Mouse (Mus musculus) ES-Bruce4 (cell line): ENCODE measurements at regions not wholly inside any gene's neighbourhood (a gene's known extent, or its start where the extent isn't known, plus 50 kb on each side); places are given as distances from the start of the nearest gene placed in this dataset.

Source experiments
- H3K27ac ChIP-seq: 2 replicates; pipeline ENCODE4 v1.5.1; 2012; ENCODE audit warnings: low read length, inconsistent platforms; ENCODE audit not compliant: insufficient read depth
- H3K27me3 ChIP-seq: 2 replicates; pipeline ENCODE4 v1.6.1; 2012; ENCODE audit warnings: mild to moderate bottlenecking, low read length, inconsistent platforms; ENCODE audit not compliant: control insufficient read depth, poor library complexity, insufficient read depth, severe bottlenecking
- H3K36me3 ChIP-seq: 2 replicates; pipeline ENCODE4 v1.6.1; 2012; ENCODE audit warnings: inconsistent platforms, mild to moderate bottlenecking, low read length, moderate library complexity; ENCODE audit not compliant: control insufficient read depth, poor library complexity, insufficient read depth, severe bottlenecking
- H3K4me1 ChIP-seq: one replicate; pipeline ENCODE4 v1.8.1; 2011; ENCODE audit warnings: low read length; ENCODE audit not compliant: control insufficient read depth, insufficient read depth
- H3K4me3 ChIP-seq: 2 replicates; pipeline ENCODE4 v1.5.1; 2011; ENCODE audit warnings: low read depth, mild to moderate bottlenecking, low read length
- H3K9ac ChIP-seq: 2 replicates; pipeline ENCODE4 v1.6.1; 2012; ENCODE audit warnings: low read depth, mild to moderate bottlenecking, inconsistent platforms; ENCODE audit not compliant: poor library complexity, severe bottlenecking
- H3K9me3 ChIP-seq: replicated peaks from 2 replicates; pipeline ENCODE4 v1.6.1; 2012; ENCODE audit warnings: mild to moderate bottlenecking, low read length, inconsistent platforms; ENCODE audit not compliant: control insufficient read depth, poor library complexity, insufficient read depth, severe bottlenecking
- CTCF ChIP-seq: IDR thresholded peaks from one replicate; pipeline ENCODE4 v1.8.1; 2011; ENCODE audit warnings: low read depth, low read length
- EP300 ChIP-seq: IDR thresholded peaks from 2 replicates; pipeline ENCODE4 v1.6.1; 2011; ENCODE audit warnings: low read depth, low read length; ENCODE audit not compliant: insufficient read depth
- POLR2A ChIP-seq: IDR thresholded peaks from one replicate; pipeline ENCODE4 v1.8.1; 2011; ENCODE audit warnings: low read length; ENCODE audit not compliant: insufficient read depth

DNA sequence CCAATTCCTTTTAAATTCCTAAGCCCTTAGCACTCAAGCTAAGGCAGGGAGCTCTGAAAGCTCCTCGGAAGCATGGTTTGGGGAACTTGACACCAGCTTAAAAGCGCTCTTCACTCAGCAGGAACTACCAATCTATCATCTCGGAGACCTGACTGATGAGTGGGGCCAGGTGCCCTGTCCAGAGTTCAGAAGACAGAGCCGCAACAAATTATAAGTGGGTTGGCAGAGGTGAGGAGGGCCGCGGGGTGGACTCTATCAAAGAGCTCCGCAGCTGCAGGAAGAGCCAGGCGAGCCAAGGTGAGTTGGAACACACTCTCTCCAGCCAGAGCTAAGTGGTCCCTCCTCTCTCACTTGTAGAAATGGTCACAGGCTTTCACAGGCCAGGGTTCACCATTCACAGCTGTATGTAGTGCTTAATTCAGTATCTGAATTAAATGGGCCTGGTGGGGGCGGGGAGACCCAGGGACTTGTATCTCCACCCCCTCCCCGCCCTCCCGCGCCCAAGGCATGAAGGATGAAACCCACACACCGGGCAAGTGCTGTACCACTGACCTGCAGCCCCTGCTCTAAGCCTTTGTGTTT is 180.8 kb downstream of the Stim2 start:
- TF ChIP-seq POLR2A (no peak), CTCF (no peak), EP300 (no peak)
- H3K9ac ChIP-seq, result no peak overlapping the region

DNA sequence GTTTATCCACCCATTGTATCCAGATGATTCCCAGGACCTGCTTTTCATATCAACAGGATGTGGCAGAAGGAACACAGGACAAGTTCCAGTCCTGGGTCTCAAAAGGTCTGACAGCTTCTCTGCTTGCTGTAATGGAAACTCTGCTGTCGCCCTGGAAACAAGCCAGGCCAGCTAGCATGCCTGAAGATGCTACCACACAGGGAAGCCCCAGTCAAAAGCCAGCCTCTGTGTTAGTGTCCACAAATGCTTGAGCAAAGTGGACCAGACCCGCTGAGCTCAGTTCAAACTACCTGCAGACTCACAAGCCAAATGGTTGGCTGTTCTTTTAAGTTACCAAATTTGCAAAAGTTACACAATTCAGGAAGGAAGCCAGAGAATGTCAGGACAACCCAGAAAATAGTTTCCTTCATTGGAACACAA is 181.9 kb downstream of the Stim2 start:
- Histone ChIP-seq H3K27ac (no peak overlapping the region), H3K9ac (no peak overlapping the region), H3K36me3 (no peaks in the 10 kb centered on the region), H3K27me3 (no peaks in the 10 kb centered on the region), H3K4me3 (no peak overlapping the region), H3K4me1 (no peaks in the 10 kb centered on the region), H3K9me3 (no peaks in the 10 kb centered on the region)
- TF ChIP-seq CTCF (no peak), EP300 (no peak), POLR2A (no peak)

More for the DNA sequence above, 180.8 kb downstream of the Stim2 start:
- H3K36me3 ChIP-seq, result no peaks in the 10 kb centered on the region
- H3K4me1 ChIP-seq, result no peaks in the 10 kb centered on the region
- no peaks in the 10 kb centered on the region for H3K27me3 ChIP-seq
- H3K9me3 ChIP-seq, result no peaks in the 10 kb centered on the region
- H3K27ac ChIP-seq, result no peak overlapping the region
- H3K4me3 ChIP-seq, result no peak overlapping the region

GRCm38 (mm10) chr5:54180640-54181326 is 182.5 kb downstream of the Stim2 start:
- H3K4me1 ChIP-seq, result no peaks in the 10 kb centered on the region
- no peaks in the 10 kb centered on the region for H3K9me3 ChIP-seq
- H3K27ac ChIP-seq, result no peak overlapping the region
- H3K9ac ChIP-seq, result no peak overlapping the region
- no peaks in the 10 kb centered on the region for H3K27me3 ChIP-seq
- no peak overlapping the region for H3K4me3 ChIP-seq
- no peaks in the 10 kb centered on the region for H3K36me3 ChIP-seq
- no peak for TF ChIP-seq CTCF
- no peak for TF ChIP-seq EP300
- no peak for TF ChIP-seq POLR2A

- H3K9me3 ChIP-seq, result no peaks in the 10 kb centered on the region
- no peak for TF ChIP-seq CTCF
- no peak for TF ChIP-seq EP300
- no peak for TF ChIP-seq POLR2A
- H3K4me1 ChIP-seq, result no peaks in the 10 kb centered on the region
- H3K27me3 ChIP-seq, result no peaks in the 10 kb centered on the region
- no peak overlapping the region for H3K27ac ChIP-seq
- H3K4me3 ChIP-seq, result no peak overlapping the region
- H3K9ac ChIP-seq, result no peak overlapping the region
- H3K36me3 ChIP-seq, result no peaks in the 10 kb centered on the region
Measured at GRCm38 (mm10) chr5:54181327-54181863, 183.1 kb downstream of the Stim2 start.

DNA sequence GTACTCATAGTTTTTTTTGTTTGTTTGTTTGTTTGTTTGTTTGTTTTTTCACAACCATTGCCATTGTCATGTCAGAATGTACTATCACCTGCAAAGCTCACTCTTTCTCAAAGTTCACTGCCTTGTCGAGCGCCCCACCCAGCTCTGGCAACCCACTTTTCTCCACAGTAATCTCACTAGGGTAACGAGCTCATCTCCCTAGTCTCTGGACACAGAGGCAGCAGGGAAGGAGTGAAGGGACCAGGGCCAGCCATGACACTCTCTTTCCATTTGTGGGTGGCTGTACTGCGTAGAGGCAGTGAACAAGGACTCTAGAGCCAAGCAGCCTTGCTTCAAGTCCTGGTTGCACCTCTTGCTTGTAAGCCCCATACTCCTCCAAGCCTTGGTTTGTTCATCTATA is 184.5 kb downstream of the Stim2 start:
- H3K9ac ChIP-seq, result no peak overlapping the region
- no peak for TF ChIP-seq EP300
- TF ChIP-seq CTCF, result no peak
- no peak for TF ChIP-seq POLR2A
- no peaks in the 10 kb centered on the region for H3K4me1 ChIP-seq
- H3K9me3 ChIP-seq, result no peaks in the 10 kb centered on the region
- H3K4me3 ChIP-seq, result no peak overlapping the region
- no peaks in the 10 kb centered on the region for H3K36me3 ChIP-seq
- H3K27me3 ChIP-seq, result no peaks in the 10 kb centered on the region
- no peak overlapping the region for H3K27ac ChIP-seq

DNA sequence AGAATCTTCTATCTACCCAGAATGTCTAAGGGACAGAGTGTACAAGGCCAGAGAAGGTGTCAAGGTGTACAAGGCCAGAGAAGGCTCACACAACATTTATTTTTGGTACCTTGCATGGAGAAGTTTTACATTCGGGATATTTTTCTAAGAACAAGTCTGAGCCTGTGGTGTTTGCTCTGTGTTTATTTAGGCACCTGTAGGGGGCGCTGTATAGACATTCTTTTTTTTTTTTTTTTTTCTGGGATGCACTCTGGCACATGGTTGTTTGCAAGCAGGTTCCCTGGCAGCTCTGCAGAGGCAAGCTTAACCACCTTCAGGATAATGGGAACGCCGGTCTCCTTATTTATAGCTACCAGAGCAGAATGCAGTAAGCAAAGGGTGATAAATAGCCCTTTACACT is 187.4 kb downstream of the Stim2 start:
- no peaks in the 10 kb centered on the region for H3K27me3 ChIP-seq
- no peak overlapping the region for H3K9ac ChIP-seq
- H3K4me1 ChIP-seq, result no peaks in the 10 kb centered on the region
- H3K27ac ChIP-seq, result no peak overlapping the region
- no peaks in the 10 kb centered on the region for H3K36me3 ChIP-seq
- TF ChIP-seq CTCF (no peak), POLR2A (no peak), EP300 (no peak)
- no peak overlapping the region for H3K4me3 ChIP-seq
- no peaks in the 10 kb centered on the region for H3K9me3 ChIP-seq
